Mouse (Mus musculus) ES-E14 (cell line): ENCODE results near the gene Olfr1506.
"Not testable (repeated sequence)": the region's sequence is repeated elsewhere in the genome, so short reads cannot be mapped to it uniquely, and the experiment has no call there.

Source experiments
- CHD2 ChIP-seq: IDR thresholded peaks from 2 replicates; pipeline ENCODE4 v1.6.1; 2014; ENCODE audit warnings: mild to moderate bottlenecking, low read depth, low read length, inconsistent platforms
- MAFK ChIP-seq: IDR thresholded peaks from 2 replicates; pipeline ENCODE4 v1.6.1; 2014; ENCODE audit warnings: mild to moderate bottlenecking, low read depth, low read length, inconsistent platforms; ENCODE audit not compliant: insufficient read depth
- ZC3H11A ChIP-seq: IDR thresholded peaks from 2 replicates; pipeline ENCODE4 v1.6.1; 2012; ENCODE audit warnings: low read depth, mild to moderate bottlenecking, inconsistent platforms, low read length, borderline replicate concordance
- ZNF384 ChIP-seq: IDR thresholded peaks from 2 replicates; pipeline ENCODE4 v1.6.1; 2012; ENCODE audit warnings: low read depth, low read length, inconsistent platforms

GRCm38 (mm10) chr2:90199606-90200005, 24.7 kb downstream of the Olfr1506 start:
- not testable (repeated sequence) for TF ChIP-seq ZNF384, ZC3H11A, CHD2, MAFK
